Mouse (Mus musculus) embryonic fibroblast, embryonic 13.5 days (primary cell): ENCODE data around the gene Cnot9. TPM values are rescaled to one million over a fixed set of nuclear protein-coding genes. Genes with fewer than 3 reads are reported as not detected.

Experiments
- H3K27ac ChIP-seq: 2 replicates; pipeline ENCODE4 v1.5.1; 2012; ENCODE audit warnings: low read length, control low read depth, inconsistent platforms; ENCODE audit not compliant: insufficient read depth
- H3K4me1 ChIP-seq: 2 replicates; pipeline ENCODE4 v1.6.1; 2011; ENCODE audit warnings: low read length; ENCODE audit not compliant: control insufficient read depth, insufficient read depth
- H3K4me3 ChIP-seq: 2 replicates; pipeline ENCODE4 v1.5.1; 2011; ENCODE audit warnings: mild to moderate bottlenecking, control low read depth, low read length; ENCODE audit not compliant: insufficient read depth
- CTCF ChIP-seq: IDR thresholded peaks from 2 replicates; pipeline ENCODE4 v1.5.1; 2011; ENCODE audit warnings: mild to moderate bottlenecking, control low read depth, low read length, moderate library complexity, borderline replicate concordance; ENCODE audit not compliant: insufficient read depth
- POLR2A ChIP-seq: IDR thresholded peaks from 2 replicates; pipeline ENCODE4 v1.6.1; 2011; ENCODE audit warnings: low read depth, mild to moderate bottlenecking, control low read depth, low read length, moderate library complexity
- polyA plus RNA-seq: library from polyadenylated mRNA; stranded (reverse); fragments of >200 nt; gene quantifications from 2 replicates; pipeline ENCODE4 v1.2.4, GENCODE M21; 2011; ENCODE audit warnings: low read depth; ENCODE audit not compliant: missing spikeins, insufficient read length

Cnot9 gene
- polyA plus RNA-seq, 1 experiment = 51.9 TPM

GRCm38 (mm10) chr1:74524746-74525145 lies 18.9 kb downstream of the Cnot9 start:
- H3K4me1 ChIP-seq = no peaks in the 10 kb centered on the region
- no peak overlapping the region for H3K4me3 ChIP-seq
- no peak for TF ChIP-seq POLR2A
- no peak for TF ChIP-seq CTCF
- H3K27ac ChIP-seq = no peak overlapping the region

- Histone ChIP-seq H3K4me3 (no peak overlapping the region), H3K27ac (no peak overlapping the region), H3K4me1 (no peaks in the 10 kb centered on the region)
- no peak for TF ChIP-seq POLR2A
- no peak for TF ChIP-seq CTCF
These were observed 22.7 kb downstream of the Cnot9 start for GRCm38 (mm10) chr1:74528589-74528988.

- H3K27ac ChIP-seq = no peak overlapping the region
- TF ChIP-seq POLR2A (no peak), CTCF (no peak)
- no peak overlapping the region for H3K4me3 ChIP-seq
- no peaks in the 10 kb centered on the region for H3K4me1 ChIP-seq
These were observed 32.8 kb downstream of the Cnot9 start for GRCm38 (mm10) chr1:74538650-74539049.

- no peak within 1 kb of the TSS for H3K27ac ChIP-seq
- H3K4me3 ChIP-seq = no peak within 1 kb of the TSS
- no peaks in the 10 kb centered on the region for H3K4me1 ChIP-seq
- TF ChIP-seq CTCF = no peak
- no peak for TF ChIP-seq POLR2A
These were observed 36.6 kb downstream of the Cnot9 start, which contains the start of gene Plcd4 for GRCm38 (mm10) chr1:74542451-74542961. Plcd4 (plus strand) TSS chr1:74542888.

- Histone ChIP-seq H3K4me1 (no peaks in the 10 kb centered on the region), H3K27ac (no peak within 1 kb of the TSS), H3K4me3 (no peak within 1 kb of the TSS)
- no peak for TF ChIP-seq POLR2A
- no peak for TF ChIP-seq CTCF
These were observed 38.3 kb downstream of the Cnot9 start, which contains the start of gene Usp37 for GRCm38 (mm10) chr1:74544184-74544583. Usp37 (minus strand) TSS chr1:74544284.

GRCm38 (mm10) chr1:74559061-74559460 lies 53.2 kb downstream of the Cnot9 start:
- TF ChIP-seq POLR2A = no peak
- TF ChIP-seq CTCF = no peak
- H3K4me3 ChIP-seq = no peak overlapping the region
- no peak overlapping the region for H3K27ac ChIP-seq
- no peaks in the 10 kb centered on the region for H3K4me1 ChIP-seq

GRCm38 (mm10) chr1:74565834-74566233 lies 60.0 kb downstream of the Cnot9 start:
- no peak for TF ChIP-seq POLR2A
- no peak for TF ChIP-seq CTCF
- H3K27ac ChIP-seq = no peak overlapping the region
- no peaks in the 10 kb centered on the region for H3K4me1 ChIP-seq
- H3K4me3 ChIP-seq = no peak overlapping the region

GRCm38 (mm10) chr1:74569739-74570719 lies 64.2 kb downstream of the Cnot9 start:
- no peak for TF ChIP-seq POLR2A
- TF ChIP-seq CTCF = no peak
- Histone ChIP-seq H3K4me1 (no peaks in the 10 kb centered on the region), H3K27ac (no peak overlapping the region), H3K4me3 (no peak overlapping the region)

Other genes starting within 250 kb of the Cnot9 start
- 0.92 and 1.3 TPM in 2 replicates for gene Gpbar1, start 227.5 kb upstream of the Cnot9 start, polyA plus RNA-seq
- 85.7 and 90.3 TPM in 2 replicates for gene Aamp, start 221.3 kb upstream of the Cnot9 start, polyA plus RNA-seq
- 19.6 and 21.5 TPM in 2 replicates for gene Pnkd, start 221.1 kb upstream of the Cnot9 start, polyA plus RNA-seq
- 88.6 and 115 TPM in 2 replicates for gene Tmbim1, start 200.4 kb upstream of the Cnot9 start, polyA plus RNA-seq
- 3.6 and 3.7 TPM in 2 replicates for gene Catip, start 143.9 kb upstream of the Cnot9 start, polyA plus RNA-seq
- 1.1 TPM in 1 of 2 replicates, not detected in the other for gene Slc11a1, start 130.9 kb upstream of the Cnot9 start, polyA plus RNA-seq
- 58.6 and 78.6 TPM in 2 replicates for gene Ctdsp1, start 114.5 kb upstream of the Cnot9 start, polyA plus RNA-seq
- not detected in 2 replicates for gene Vil1, start 96.7 kb upstream of the Cnot9 start, polyA plus RNA-seq
- gene Plcd4, start 36.8 kb downstream of the Cnot9 start, polyA plus RNA-seq = 0.30 and 1.8 TPM in 2 replicates
- 15.8 and 21.0 TPM in 2 replicates for gene Usp37, start 38.2 kb downstream of the Cnot9 start, polyA plus RNA-seq
- gene Zfp142, start 82.2 kb downstream of the Cnot9 start, polyA plus RNA-seq = 12.6 and 15.1 TPM in 2 replicates
- 14.5 and 16.8 TPM in 2 replicates for gene Bcs1l, start 82.2 kb downstream of the Cnot9 start, polyA plus RNA-seq
- 50.6 and 56.1 TPM in 2 replicates for gene Rnf25, start 95.3 kb downstream of the Cnot9 start, polyA plus RNA-seq
- 4.4 and 7.0 TPM in 2 replicates for gene Stk36, start 95.4 kb downstream of the Cnot9 start, polyA plus RNA-seq
- 29.4 and 42.5 TPM in 2 replicates for gene Ttll4, start 155.7 kb downstream of the Cnot9 start, polyA plus RNA-seq
- 0.51 and 2.1 TPM in 2 replicates for gene Cyp27a1, start 207.5 kb downstream of the Cnot9 start, polyA plus RNA-seq
- 0.26 and 0.32 TPM in 2 replicates for gene Prkag3, start 243.2 kb downstream of the Cnot9 start, polyA plus RNA-seq